Mouse (Mus musculus) mouse trophoblast stem cell (cell line): ENCODE measurements around the gene Nxpe3.

Source experiments
- in situ Hi-C, 2 experiments: fragments of 300-500 bp; cut with MseI, MboI; formaldehyde crosslinking; loops; 2 replicates in 1 of 2; 3 replicates in 1 of 2; pipeline ENCODE4 v1.15.1; 2025

Gene Nxpe3

GRCm38 (mm10) chr16:55894893-55895650 is at the start of gene Nxpe3:
TSS of gene Nxpe3 (minus strand) at chr16:55895285.
- in situ Hi-C loops, result no loop called here

- in situ Hi-C loops, result loop anchor here in 1 of 2 experiments (10.0 kb wide), 1 partner anchor 124 kb away; no protein-coding TSS in a partner anchor
These were observed 45.7 kb upstream of the Nxpe3 start for GRCm38 (mm10) chr16:55940781-55941180.

- in situ Hi-C loops, result loop anchor here in 1 of 2 experiments (10.0 kb wide), 1 partner anchor 125 kb away; no protein-coding TSS in a partner anchor
These were observed 44.6 kb upstream of the Nxpe3 start for GRCm38 (mm10) chr16:55939703-55940102.

GRCm38 (mm10) chr16:55938761-55939160 is 43.7 kb upstream of the Nxpe3 start:
- in situ Hi-C loops, result no loop called here

GRCm38 (mm10) chr16:55934453-55935037 is 39.5 kb upstream of the Nxpe3 start, which contains the start of gene Cep97:
TSS of gene Cep97 (minus strand) at chr16:55934855.
- in situ Hi-C loops, result no loop called here

- in situ Hi-C loops, result no loop called here
These were observed 38.7 kb upstream of the Nxpe3 start for GRCm38 (mm10) chr16:55933681-55934343.

- in situ Hi-C loops, result no loop called here
These were observed 28.9 kb upstream of the Nxpe3 start for GRCm38 (mm10) chr16:55924010-55924409.

- in situ Hi-C loops, result no loop called here
These were observed 27.0 kb upstream of the Nxpe3 start for GRCm38 (mm10) chr16:55922079-55922478.

GRCm38 (mm10) chr16:55914716-55915115 is 19.6 kb upstream of the Nxpe3 start:
- in situ Hi-C loops, result no loop called here

- in situ Hi-C loops, result no loop called here
These were observed 15.2 kb upstream of the Nxpe3 start for GRCm38 (mm10) chr16:55910208-55910793.

- in situ Hi-C loops, result no loop called here
These were observed 12.0 kb upstream of the Nxpe3 start for GRCm38 (mm10) chr16:55906928-55907679.

- in situ Hi-C loops, result no loop called here
These were observed 10.3 kb upstream of the Nxpe3 start for GRCm38 (mm10) chr16:55905370-55905769.

GRCm38 (mm10) chr16:55901839-55902756 is 7.0 kb upstream of the Nxpe3 start:
- in situ Hi-C loops, result no loop called here

GRCm38 (mm10) chr16:55898385-55899002 is 3.4 kb upstream of the Nxpe3 start:
- in situ Hi-C loops, result no loop called here

- in situ Hi-C loops, result no loop called here
These were observed 588 bp upstream of the Nxpe3 start for GRCm38 (mm10) chr16:55895651-55896095.

- in situ Hi-C loops, result no loop called here
These were observed 571 bp downstream of the Nxpe3 start for GRCm38 (mm10) chr16:55894536-55894892.

- in situ Hi-C loops, result no loop called here
These were observed 1.5 kb downstream of the Nxpe3 start for GRCm38 (mm10) chr16:55893410-55894107.

GRCm38 (mm10) chr16:55892484-55892883 is 2.6 kb downstream of the Nxpe3 start:
- in situ Hi-C loops, result no loop called here

GRCm38 (mm10) chr16:55891346-55891745 is 3.7 kb downstream of the Nxpe3 start:
- in situ Hi-C loops, result no loop called here
